Mouse (Mus musculus) Patski (cell line): ENCODE measurements around the gene Lcn4. TPM values are rescaled to one million over a fixed set of nuclear protein-coding genes. Genes with fewer than 3 reads are reported as not detected.
A peak's percentile ranks its signal among the peaks of the same experiment; 100 is the strongest.
"Not testable (repeated sequence)": the region's sequence is repeated elsewhere in the genome, so short reads cannot be mapped to it uniquely, and the experiment has no call there.

Source experiments
- ATAC-seq: fragments of 100-300 bp; one replicate; pipeline ENCODE4 v1.8.0; 2021
- CTCF ChIA-PET: fragments of 350-600 bp; sonication (Branson Sonifier 250); formaldehyde crosslinking; loops from one replicate; lab custom pipeline; 2022; ENCODE audit warnings: inconsistent platforms; lab: Charles Lee
- POLR2A ChIA-PET: fragments of 350-600 bp; sonication (Branson Sonifier 250); formaldehyde crosslinking; loops from one replicate; lab custom pipeline; 2022; ENCODE audit warnings: antibody characterized with exemption, inconsistent platforms; lab: Charles Lee
- DNase-seq: peaks from one replicate; pipeline ENCODE4 v3.0.0-alpha.2; 2011; ENCODE audit warnings: low read depth, low spot score
- H3K27me3 ChIP-seq: fragments of 371-371 bp; one replicate; pipeline ENCODE4 v1.5.1; 2021
- CTCF ChIP-seq: fragments of 100-300 bp; IDR thresholded peaks from one replicate; pipeline ENCODE4 v1.5.1; 2021
- in situ Hi-C: fragments of 300-500 bp; cut with MboI; formaldehyde crosslinking; loops from 3 replicates; pipeline ENCODE4 v1.11.1; 2018; ENCODE audit warnings: low pct_unique_long_range_greater_than_20kb, mixed read lengths
- polyA plus RNA-seq: library from polyadenylated mRNA; unstranded; gene quantifications from one replicate; pipeline ENCODE4 v1.2.3, GENCODE M21; 2021

Lcn4 gene
- not detected for polyA plus RNA-seq

DNA sequence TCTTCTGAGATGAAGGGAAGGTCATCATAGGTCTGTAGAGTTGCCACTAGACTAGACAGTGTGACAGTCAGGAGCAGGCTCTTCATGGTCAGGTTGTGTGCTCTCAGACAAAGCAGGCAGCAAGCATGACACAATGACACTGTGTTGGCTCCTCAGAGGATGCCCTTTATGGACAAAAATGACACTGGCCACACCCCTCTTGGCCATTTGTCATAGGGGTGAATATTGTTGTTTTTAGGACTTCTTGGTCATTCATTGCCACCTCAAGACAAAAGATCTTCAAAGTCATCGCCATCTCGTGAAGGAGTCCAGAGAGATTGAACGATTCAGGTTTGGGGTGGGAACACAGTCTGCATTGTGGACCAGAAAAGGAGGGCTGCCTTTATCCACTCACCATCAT, at the start of gene Lcn4:
TSS of gene Lcn4 (minus strand) at position 101 of the 400 bp plus-strand sequence.
- DNase-seq (no peak), ATAC-seq (no peak)
- peaks cover 23% of the 10 kb centered on the region for H3K27me3 ChIP-seq
- POLR2A ChIA-PET = no interaction called here
- CTCF ChIA-PET = interaction anchor here (1.1 kb wide), 1 partner anchor 24 kb away, joined by 3 read pairs; no protein-coding TSS in a partner anchor
- in situ Hi-C loops = no loop called here
- no peak for TF ChIP-seq CTCF

- ChIA-PET POLR2A (no interaction called here), CTCF (no interaction called here)
- in situ Hi-C loops = loop anchor here (5.0 kb wide), 1 partner anchor 46 kb away; no protein-coding TSS in a partner anchor
- no peak for TF ChIP-seq CTCF
- peaks cover 67% of the 10 kb centered on the region for H3K27me3 ChIP-seq
- ATAC-seq (no peak), DNase-seq (no peak)
Measured at GRCm38 (mm10) chr2:26686171-26686675, 15.1 kb upstream of the Lcn4 start.

DNA sequence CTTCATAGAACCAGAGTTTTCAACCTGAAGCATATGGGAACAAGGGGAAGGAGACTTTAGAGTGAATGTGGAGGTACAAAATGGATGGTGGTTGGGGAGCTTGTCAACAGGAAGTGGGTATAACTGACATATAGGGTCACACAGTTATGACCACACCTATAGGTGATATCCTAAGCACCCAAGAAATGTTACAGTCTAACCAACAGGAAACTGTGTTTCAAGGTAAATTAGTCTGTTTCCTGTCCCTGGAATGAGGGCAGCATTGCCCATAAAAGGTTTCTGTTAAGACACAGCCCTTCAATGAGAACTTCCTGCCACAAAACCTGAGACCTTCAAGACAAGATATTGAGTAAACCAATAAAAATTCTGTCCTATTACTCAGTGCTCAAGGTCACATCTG, 2.3 kb downstream of the Lcn4 start:
- ChIA-PET POLR2A (no interaction called here), CTCF (interaction anchor here (1.1 kb wide), 1 partner anchor 22 kb away, joined by 4 read pairs; no protein-coding TSS in a partner anchor)
- no peak for TF ChIP-seq CTCF
- DNase-seq = no peak
- no peak for ATAC-seq
- in situ Hi-C loops = no loop called here
- H3K27me3 ChIP-seq = peaks cover 5% of the 10 kb centered on the region

DNA sequence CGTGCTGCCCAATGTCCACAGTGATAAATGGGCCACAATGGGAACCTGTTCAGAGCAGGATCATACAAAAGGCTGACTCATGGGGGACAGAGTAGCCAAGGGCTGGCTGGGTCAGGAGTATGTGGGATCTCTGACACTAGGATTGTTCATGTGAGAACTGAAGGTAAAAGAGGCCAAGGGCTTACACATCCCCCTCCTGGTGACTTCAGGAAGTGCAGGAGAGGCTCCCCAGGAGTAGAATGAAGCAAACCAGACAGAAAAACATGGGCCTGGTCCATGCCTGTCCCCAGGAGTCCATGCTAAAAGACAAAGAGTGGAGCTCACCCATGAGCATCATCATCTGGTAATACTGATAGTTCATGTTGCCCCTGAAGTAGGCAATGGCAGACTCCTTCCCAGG, 7.5 kb downstream of the Lcn4 start:
- in situ Hi-C loops, POLR2A ChIA-PET, H3K27me3 ChIP-seq, ATAC-seq, DNase-seq: not testable (repeated sequence)
- CTCF ChIA-PET = interaction anchor here (0.8 to 3.6 kb wide), 2 partner anchors 16 to 17 kb away, joined by 3 to 12 read pairs; no protein-coding TSS in a partner anchor
- peak; percentile 75 for TF ChIP-seq CTCF

- TF ChIP-seq CTCF = no peak
- POLR2A ChIA-PET = no interaction called here
Measured at GRCm38 (mm10) chr2:26663112-26663511, 8.0 kb downstream of the Lcn4 start.

GRCm38 (mm10) chr2:26662509-26662882, 8.6 kb downstream of the Lcn4 start:
- H3K27me3 ChIP-seq = no peaks in the 10 kb centered on the region
- DNase-seq (no peak), ATAC-seq (no peak)
- ChIA-PET CTCF (interaction anchor here (3.6 kb wide), 1 partner anchor 15 kb away, joined by 12 read pairs; no protein-coding TSS in a partner anchor), POLR2A (no interaction called here)
- TF ChIP-seq CTCF = no peak
- in situ Hi-C loops = no loop called here

More at GRCm38 (mm10) chr2:26663112-26663511, 8.0 kb downstream of the Lcn4 start:
- ATAC-seq (no peak), DNase-seq (no peak)
- H3K27me3 ChIP-seq = no peaks in the 10 kb centered on the region
- CTCF ChIA-PET = interaction anchor here (3.6 kb wide), 1 partner anchor 16 kb away, joined by 12 read pairs; no protein-coding TSS in a partner anchor
- in situ Hi-C loops = no loop called here

DNA sequence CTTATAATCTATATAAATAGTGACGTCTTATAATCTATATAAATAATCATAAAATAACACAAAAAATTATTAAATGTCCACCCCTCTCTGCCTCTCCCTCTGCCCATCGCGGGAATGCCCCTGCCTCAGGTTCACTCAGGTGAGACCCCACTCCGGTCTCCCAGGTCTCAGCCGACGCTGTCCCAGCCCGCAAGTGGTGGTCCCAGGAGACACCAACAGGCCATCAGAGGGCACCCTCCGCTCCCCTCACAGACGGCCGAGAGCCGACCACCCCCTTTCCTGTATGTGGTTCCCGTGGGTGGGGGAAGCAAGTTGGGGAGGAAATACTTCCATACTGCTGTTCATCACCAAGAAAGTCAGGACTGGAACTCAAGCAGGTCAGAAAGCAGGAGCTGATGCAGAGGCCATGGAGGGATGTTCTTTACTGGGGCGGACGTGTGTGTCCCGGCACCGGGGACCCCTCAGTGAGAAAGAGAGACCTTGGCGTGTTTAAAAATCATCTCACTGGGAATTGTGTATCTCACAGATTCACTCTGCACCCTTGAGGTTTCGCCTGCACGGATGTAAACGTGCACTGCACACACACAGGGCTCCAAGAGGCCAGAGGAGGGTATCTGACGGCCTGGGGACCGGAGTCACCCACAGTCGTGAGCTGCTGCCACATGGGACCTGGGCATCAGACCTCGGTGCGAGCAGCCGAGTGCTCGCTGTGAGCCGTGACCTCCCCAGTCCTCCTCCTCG, 9.1 kb downstream of the Lcn4 start:
- ChIA-PET CTCF (interaction anchor here (3.6 kb wide), 1 partner anchor 15 kb away, joined by 12 read pairs; no protein-coding TSS in a partner anchor), POLR2A (no interaction called here)
- TF ChIP-seq CTCF = no peak
- DNase-seq = no peak
- in situ Hi-C loops = no loop called here
- no peak for ATAC-seq
- no peaks in the 10 kb centered on the region for H3K27me3 ChIP-seq

DNA sequence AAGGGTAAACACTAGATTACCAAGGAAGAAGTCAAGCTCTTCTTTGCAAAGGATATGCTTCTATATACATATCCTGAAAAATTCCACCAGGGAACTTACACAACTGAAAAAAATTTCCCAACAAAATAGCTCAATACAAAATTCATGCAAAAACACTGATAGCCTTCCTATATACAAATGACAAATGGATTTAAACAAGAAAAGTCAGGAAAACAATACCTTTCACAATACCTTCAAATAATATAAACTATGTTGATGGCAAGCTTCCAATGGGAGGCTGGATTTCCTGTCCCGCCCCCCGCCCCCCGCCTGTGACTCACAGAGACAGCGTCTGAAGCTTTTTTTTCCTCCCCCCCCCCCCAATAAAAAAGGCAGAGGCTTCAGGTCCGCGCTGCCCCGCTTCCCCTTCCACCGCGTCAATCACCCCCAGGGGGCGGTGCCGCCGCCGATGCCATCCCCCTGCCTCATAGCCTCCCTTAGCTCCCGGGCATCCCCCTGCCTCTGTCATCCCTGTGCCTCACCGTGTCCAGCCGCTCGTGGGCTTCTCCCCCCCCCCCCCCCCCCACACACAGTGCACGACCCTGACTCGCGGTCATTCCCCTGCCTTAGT, 9.8 kb downstream of the Lcn4 start:
- ChIA-PET CTCF (no interaction called here), POLR2A (no interaction called here)
- H3K27me3 ChIP-seq = no peaks in the 10 kb centered on the region
- DNase-seq (no peak), ATAC-seq (no peak)
- in situ Hi-C loops = no loop called here
- TF ChIP-seq CTCF = no peak

GRCm38 (mm10) chr2:26657426-26657825, 13.7 kb downstream of the Lcn4 start:
- in situ Hi-C loops = no loop called here
- no peak for TF ChIP-seq CTCF
- CTCF ChIA-PET = interaction anchor here (5.3 kb wide), 1 partner anchor 11 kb away, joined by 18 read pairs; no protein-coding TSS in a partner anchor
- POLR2A ChIA-PET = no interaction called here
- H3K27me3 ChIP-seq = no peaks in the 10 kb centered on the region
- ATAC-seq = no peak
- no peak for DNase-seq

GRCm38 (mm10) chr2:26654687-26655086, 16.4 kb downstream of the Lcn4 start:
- ATAC-seq = no peak
- POLR2A ChIA-PET = no interaction called here
- TF ChIP-seq CTCF = no peak
- in situ Hi-C loops = loop anchor here (5.0 kb wide), 2 partner anchors 243 to 578 kb away; no protein-coding TSS in a partner anchor
- CTCF ChIA-PET = no interaction called here
- H3K27me3 ChIP-seq = no peaks in the 10 kb centered on the region
- DNase-seq = no peak
